Mouse (Mus musculus) monocyte, adult 5-6 weeks (primary cell): ENCODE results near the gene Flt4. TPM values are rescaled to one million over a fixed set of nuclear protein-coding genes. Genes with fewer than 3 reads are reported as not detected.
"Not testable (repeated sequence)": the region's sequence is repeated elsewhere in the genome, so short reads cannot be mapped to it uniquely, and the experiment has no call there.

Experiments
- ATAC-seq: fragments of 153-309, 156-312 bp; replicated peaks from 2 replicates; pipeline ENCODE4 v1.8.0; 2017; ENCODE audit warnings: mild to moderate bottlenecking; ENCODE audit not compliant: low TSS enrichment, insufficient number of reproducible peaks, severe bottlenecking, poor library complexity, low FRiP score
- total RNA-seq: library from RNA; stranded (forward); fragments of 200-1000, 200-491, 200-594 nt; gene quantifications from 3 replicates; pipeline ENCODE4 v1.2.3, GENCODE M21; 2017

Flt4 gene
- total RNA-seq = 0.48 TPM in 1 of 3 replicates, not detected in the others

GRCm38 (mm10) chr11:49608938-49609867 is at the start of gene Flt4:
Gene Flt4 (plus strand): TSS chr11:49609263.
- ATAC-seq = not testable (repeated sequence)

DNA sequence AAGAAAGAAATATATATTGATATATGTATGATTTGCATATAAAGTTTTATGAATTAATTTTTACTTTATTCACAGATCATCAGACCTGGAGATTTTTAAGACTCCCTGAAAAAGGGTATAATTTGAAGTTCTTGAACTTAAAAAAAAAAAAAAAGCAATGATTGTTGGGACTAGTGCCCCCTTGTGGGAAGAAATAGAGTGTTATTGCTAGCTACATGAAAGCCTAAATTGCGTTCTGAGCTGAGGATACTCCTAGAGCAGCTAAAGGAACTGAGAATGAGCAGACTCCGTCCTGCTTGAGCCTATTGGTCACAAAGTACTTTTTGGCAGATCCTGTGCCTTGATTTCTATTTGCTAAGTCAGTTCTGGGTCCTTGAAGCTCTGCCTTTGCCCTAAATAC is 34.0 kb upstream of the Flt4 start:
- ATAC-seq = not testable (repeated sequence)

GRCm38 (mm10) chr11:49580452-49580851 is 28.6 kb upstream of the Flt4 start:
- ATAC-seq = not testable (repeated sequence)

DNA sequence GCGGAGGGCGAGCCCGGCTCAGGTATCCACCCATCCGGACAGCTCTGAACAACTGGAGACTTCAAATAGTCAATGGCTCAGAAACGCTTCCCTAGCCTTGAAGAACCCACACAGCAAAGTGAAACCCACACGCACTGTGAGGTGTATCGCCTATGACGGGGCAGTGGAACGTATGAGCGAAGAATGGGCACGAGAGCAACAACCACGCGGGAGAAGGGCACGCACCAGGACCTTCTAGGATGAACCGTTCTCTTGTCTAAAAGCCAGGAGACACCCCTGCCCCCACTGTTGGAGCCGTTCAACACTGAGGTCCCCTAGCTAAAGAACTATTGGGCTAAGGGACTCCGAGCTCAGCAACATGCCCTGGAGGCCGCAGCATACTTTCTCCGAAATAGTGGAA is 18.9 kb upstream of the Flt4 start:
- no peak for ATAC-seq

DNA sequence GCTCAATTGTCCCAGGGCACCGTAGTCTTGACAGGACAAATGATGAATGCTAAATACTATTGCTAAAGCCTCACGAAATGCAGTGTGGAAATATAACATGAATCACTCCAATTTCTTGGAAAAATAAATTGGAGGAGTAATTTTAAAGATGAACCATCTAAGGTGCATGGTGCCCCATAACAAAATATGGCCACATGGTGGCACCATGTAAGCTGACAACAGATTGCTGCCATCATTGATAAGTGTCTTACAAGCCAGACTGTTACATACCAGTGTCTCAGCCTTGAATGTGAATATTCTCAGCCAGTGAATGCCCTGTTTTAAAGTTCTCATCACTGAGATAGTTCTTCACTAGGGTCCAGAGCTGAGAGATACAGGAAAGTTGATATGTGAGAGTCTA is 11.9 kb upstream of the Flt4 start:
- not testable (repeated sequence) for ATAC-seq

DNA sequence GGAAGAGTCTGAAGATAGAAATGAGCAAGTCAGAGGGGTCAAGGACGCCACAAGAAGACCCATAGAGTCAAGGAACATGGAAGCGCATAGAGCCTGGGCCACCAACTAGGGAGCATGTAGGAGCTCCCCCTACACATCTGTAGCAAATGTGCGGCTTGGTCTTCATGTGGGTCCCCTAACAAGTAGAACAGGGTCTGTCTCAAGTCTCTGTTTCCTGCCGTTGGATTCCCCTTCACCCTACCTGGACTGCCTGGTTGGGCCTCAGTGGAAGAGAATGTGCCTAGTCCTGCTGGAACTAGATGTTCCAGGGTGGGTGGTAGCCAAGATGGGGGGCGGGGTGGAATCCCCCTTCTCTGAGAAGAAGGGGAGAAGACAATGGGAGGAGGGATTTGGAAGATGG is 757 bp upstream of the Flt4 start:
- ATAC-seq = not testable (repeated sequence)

GRCm38 (mm10) chr11:49609868-49610824 is 1.1 kb downstream of the Flt4 start:
- not testable (repeated sequence) for ATAC-seq

GRCm38 (mm10) chr11:49611349-49611748 is 2.3 kb downstream of the Flt4 start:
- not testable (repeated sequence) for ATAC-seq

- no peak for ATAC-seq
Observed at GRCm38 (mm10) chr11:49612154-49612553, 3.1 kb downstream of the Flt4 start.

DNA sequence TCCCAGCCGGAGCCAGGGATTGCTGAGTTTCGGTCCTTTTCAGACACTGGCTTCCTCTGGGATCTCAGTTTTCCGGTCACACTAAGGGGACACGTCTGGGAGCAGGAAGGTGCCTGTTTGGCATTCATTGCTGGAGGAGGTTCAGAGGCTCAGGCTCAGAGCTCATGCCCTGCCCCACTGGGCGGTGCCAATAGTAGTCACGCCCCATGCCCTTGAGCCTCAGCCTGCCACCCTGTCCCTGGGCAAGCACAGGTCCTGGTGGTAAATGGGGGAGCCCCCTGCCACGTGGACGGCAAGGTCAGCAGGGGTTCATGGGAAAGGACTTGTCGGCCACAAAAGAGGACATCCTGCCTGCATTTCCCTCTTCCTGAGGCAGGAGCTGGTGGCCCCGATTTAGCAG is 4.3 kb downstream of the Flt4 start:
- no peak for ATAC-seq

DNA sequence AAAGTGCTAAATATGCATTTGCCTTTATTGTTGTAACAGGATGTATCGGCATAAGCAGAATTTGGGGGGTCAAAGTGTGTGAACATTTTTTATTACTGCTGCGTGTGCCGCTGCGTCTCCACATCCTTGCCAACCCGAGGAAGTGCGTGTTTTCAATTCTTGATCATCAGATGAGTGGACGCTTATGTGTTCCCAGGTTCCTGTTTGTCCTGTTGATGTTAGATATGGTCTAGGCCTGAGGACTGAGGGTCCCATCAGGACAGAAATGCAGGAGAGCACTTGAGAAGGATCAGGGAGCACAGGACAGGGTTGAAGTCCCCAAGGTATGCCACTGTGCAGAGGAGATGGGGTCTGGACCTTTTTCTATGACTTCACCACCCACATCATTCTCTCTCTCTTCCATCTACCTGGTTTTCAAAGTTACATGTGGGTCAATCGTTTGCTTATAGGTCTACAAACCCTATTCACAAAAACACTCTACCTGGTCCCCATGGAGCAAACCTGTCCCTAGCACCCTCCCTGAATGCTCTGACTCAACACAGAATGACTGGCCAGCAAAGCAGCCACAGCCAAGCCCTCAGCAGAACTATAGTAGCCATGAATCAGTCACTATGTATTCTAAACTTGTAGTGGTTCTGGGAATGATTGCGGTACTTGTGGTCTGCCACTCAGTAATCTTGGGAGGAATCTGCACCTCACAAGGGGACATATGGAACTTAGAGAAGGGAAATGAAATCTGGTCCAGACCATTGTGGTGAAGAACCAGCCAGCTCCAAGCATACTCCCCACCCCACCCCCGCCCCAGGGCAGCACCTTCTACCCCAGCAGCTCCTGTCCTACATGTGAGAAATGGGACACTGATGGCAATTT is 7.0 kb downstream of the Flt4 start:
- ATAC-seq = no peak

GRCm38 (mm10) chr11:49618476-49618875 is 9.4 kb downstream of the Flt4 start:
- ATAC-seq = no peak

DNA sequence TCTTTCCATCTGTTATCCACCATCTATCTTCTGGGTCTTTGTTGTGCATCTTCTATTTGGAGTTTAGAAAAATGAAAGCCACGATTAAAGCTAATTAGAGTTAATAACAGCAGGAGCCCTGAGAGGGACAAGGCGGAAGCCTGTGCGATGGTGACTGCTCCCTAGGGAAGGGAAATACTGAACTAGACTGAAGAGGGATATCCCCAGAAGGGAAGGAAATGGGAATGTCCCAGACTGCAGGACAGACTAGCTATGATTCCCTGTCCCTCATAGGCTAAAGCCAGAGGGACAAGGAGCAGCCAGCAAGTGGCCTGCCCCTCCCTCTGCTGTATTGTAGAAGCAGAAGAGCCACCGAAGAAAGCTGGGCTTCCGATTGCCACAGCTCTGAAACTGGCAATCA is 12.9 kb downstream of the Flt4 start:
- ATAC-seq = no peak

DNA sequence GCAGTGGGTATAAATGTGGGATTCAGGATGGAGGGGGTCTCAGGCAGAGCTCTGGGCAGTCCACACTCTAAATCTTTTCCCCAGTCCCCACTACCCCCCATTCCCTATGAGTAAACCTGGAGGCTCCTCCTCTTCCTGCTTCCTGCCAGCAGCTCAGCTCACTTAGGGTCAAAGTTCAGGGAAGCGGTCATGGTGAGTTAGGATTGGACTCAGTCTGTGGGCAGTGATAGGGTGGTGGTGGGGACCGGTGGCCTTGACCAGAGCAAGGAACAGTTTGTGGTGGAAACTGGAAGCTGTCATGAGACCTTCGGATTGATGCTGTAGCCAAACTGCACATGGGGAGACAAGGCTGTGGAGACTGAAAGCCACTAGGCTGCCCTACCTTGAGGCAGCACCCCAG is 15.1 kb downstream of the Flt4 start:
- ATAC-seq = no peak

- no peak for ATAC-seq
Observed at GRCm38 (mm10) chr11:49625863-49626262, 16.8 kb downstream of the Flt4 start.

GRCm38 (mm10) chr11:49626748-49627147 is 17.7 kb downstream of the Flt4 start:
- ATAC-seq = no peak

- no peak for ATAC-seq
Observed at GRCm38 (mm10) chr11:49631154-49631553, 22.1 kb downstream of the Flt4 start.

DNA sequence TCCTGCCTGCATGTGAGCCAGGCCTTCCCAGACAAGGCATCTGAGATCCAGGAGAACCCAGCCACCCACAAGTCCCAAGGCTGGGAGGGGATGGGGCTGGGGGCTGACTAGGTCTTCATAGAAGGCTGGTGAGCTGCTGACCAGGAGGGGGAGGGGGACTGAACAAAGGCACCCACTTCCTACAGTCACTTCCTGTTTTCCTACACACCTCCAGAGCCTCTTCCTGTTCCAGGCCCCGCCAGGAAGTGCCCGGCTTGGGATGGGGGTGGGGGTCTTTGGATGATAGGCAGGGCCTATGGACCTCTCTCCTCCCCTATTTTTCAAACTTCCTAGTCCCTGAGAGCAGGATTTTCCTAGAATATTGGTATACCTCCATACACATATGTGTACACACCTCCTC is 23.2 kb downstream of the Flt4 start:
- no peak for ATAC-seq
